Mouse (Mus musculus) brain, embryonic 14.5 days (tissue): Measurements from ENCODE around the gene Olfr54.
"Not testable (repeated sequence)": the region's sequence is repeated elsewhere in the genome, so short reads cannot be mapped to it uniquely, and the experiment has no call there.

Experiments used
- CTCF ChIP-seq: fragments of 200-500 bp; IDR thresholded peaks from 2 replicates; pipeline ENCODE4 v1.5.1; 2012; ENCODE audit warnings: inconsistent platforms, mild to moderate bottlenecking, moderate library complexity, borderline replicate concordance; ENCODE audit not compliant: insufficient read depth, insufficient read length; ENCODE audit errors: extremely low read depth
- POLR2A ChIP-seq: fragments of 200-500 bp; IDR thresholded peaks from 2 replicates; pipeline ENCODE4 v1.6.1; 2012; ENCODE audit warnings: mild to moderate bottlenecking, inconsistent platforms, borderline replicate concordance; ENCODE audit not compliant: poor library complexity, insufficient read depth, insufficient read length, severe bottlenecking; ENCODE audit errors: extremely low read depth

- not testable (repeated sequence) for TF ChIP-seq POLR2A, CTCF
Measured at GRCm38 (mm10) chr11:51034141-51034540, 20.1 kb downstream of the Olfr54 start.
